Mouse (Mus musculus): ENCODE data around the gene Gnb4. TPM values are rescaled to one million over a fixed set of nuclear protein-coding genes. Genes with fewer than 3 reads are reported as not detected.

The Gnb4 gene
- total and polyA plus RNA-seq, 3 experiments, result 0.38 to 5.0 (median 0.41) TPM

DNA sequence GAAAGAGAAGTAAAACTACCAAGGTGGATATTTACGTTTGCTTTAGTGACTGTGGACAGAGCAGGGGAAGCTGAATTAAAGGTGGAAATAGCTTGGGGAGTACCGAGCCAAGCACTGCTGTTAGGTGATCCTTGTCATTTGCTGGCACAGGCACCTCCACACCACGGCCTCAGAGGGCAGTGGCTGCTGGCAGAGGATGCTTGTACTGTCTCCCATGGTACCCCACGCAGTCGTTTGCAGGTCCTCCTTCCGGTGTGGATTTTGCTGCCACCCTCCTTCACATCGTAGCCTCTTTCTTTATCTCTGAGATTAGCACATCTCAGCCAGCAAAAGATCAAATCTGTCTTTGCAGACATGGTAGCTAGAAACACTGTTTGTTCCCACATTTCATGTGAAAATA is 42.0 kb upstream of the Gnb4 start:
- dilution Hi-C loops (cut with MboI; ENCODE audit: extremely low pct_ligation_motif_present, extremely low pct_unique_long_range_greater_than_20kb, low sequenced_read_pairs) (no loop called here), in situ Hi-C loops (cut with MboI; ENCODE audit: low pct_ligation_motif_present, low pct_unique_long_range_greater_than_20kb, low sequenced_read_pairs) (no loop called here)
- H3K4me3 ChIP-seq (replicated peaks in 1 of 3; ENCODE audit: low read depth in 2 of 3, low read length in 2 of 3, poor library complexity in 1 of 3), result no peak overlapping the region
- no peak overlapping the region for H3K4me2 ChIP-seq (ENCODE audit: insufficient read depth, low read depth, poor library complexity, severe bottlenecking)
- TF ChIP-seq ZC3H11A (IDR thresholded peaks at IDR 0.05; ENCODE audit: low read depth, low read length), result no peak
- TF ChIP-seq MAX (IDR thresholded peaks at IDR 0.05; ENCODE audit: low read length), result no peak
- no peak for TF ChIP-seq ZNF384 (IDR thresholded peaks at IDR 0.05; ENCODE audit: low read depth, low read length)
- no peak for TF ChIP-seq MAFK (IDR thresholded peaks at IDR 0.05; ENCODE audit: insufficient replicate concordance, low read length)
- no peak for TF ChIP-seq PAX5 (IDR thresholded peaks at IDR 0.05; ENCODE audit: low read length)
- no peak for TF ChIP-seq MXI1 (IDR thresholded peaks at IDR 0.05; ENCODE audit: low read depth, low read length)
- TF ChIP-seq KAT2A (IDR thresholded peaks at IDR 0.05; ENCODE audit: insufficient replicate concordance, low read length), result no peak
- TF ChIP-seq MAZ (IDR thresholded peaks at IDR 0.05; ENCODE audit: low read depth, low read length), result no peak
- TF ChIP-seq ZMIZ1 (IDR thresholded peaks at IDR 0.05; ENCODE audit: low read depth, low read length), result no peak
- TF ChIP-seq TBP (conservative IDR thresholded peaks at IDR 0.05; ENCODE audit: low read depth, low read length), result no peak
- no peak for TF ChIP-seq SMC3 (IDR thresholded peaks at IDR 0.05; ENCODE audit: low read depth, low read length)
- no peak for TF ChIP-seq CHD1 (IDR thresholded peaks at IDR 0.05; ENCODE audit: low read depth, low read length)
- no peak for TF ChIP-seq CHD2 (IDR thresholded peaks at IDR 0.05; ENCODE audit: low read length)
- H3K4me1 ChIP-seq (ENCODE audit: control insufficient read depth in 1 of 2, insufficient read depth in 2 of 2), result peaks cover 13 to 20% of the 10 kb centered on the region in 2 experiments
- no peaks in the 10 kb centered on the region for H3K79me2 ChIP-seq (replicated peaks; ENCODE audit: control insufficient read depth, extremely low read depth, insufficient read depth, poor library complexity, severe bottlenecking)
- H3K27me3 ChIP-seq (replicated peaks), result no peaks in the 10 kb centered on the region
- H3K9ac ChIP-seq (ENCODE audit: insufficient read depth, low read depth), result no peak overlapping the region
- H3K27ac ChIP-seq (ENCODE audit: insufficient read depth, low read depth), result no peak overlapping the region
- no peaks in the 10 kb centered on the region for H3K36me3 ChIP-seq (replicated peaks in 1 of 2; ENCODE audit: control insufficient read depth in 1 of 2, insufficient read depth in 1 of 2, low read length in 1 of 2)
- no peak for DNase-seq (ENCODE audit: extremely low read depth)
- no peaks in the 10 kb centered on the region for H3K9me3 ChIP-seq (replicated peaks; ENCODE audit: low read length)

DNA sequence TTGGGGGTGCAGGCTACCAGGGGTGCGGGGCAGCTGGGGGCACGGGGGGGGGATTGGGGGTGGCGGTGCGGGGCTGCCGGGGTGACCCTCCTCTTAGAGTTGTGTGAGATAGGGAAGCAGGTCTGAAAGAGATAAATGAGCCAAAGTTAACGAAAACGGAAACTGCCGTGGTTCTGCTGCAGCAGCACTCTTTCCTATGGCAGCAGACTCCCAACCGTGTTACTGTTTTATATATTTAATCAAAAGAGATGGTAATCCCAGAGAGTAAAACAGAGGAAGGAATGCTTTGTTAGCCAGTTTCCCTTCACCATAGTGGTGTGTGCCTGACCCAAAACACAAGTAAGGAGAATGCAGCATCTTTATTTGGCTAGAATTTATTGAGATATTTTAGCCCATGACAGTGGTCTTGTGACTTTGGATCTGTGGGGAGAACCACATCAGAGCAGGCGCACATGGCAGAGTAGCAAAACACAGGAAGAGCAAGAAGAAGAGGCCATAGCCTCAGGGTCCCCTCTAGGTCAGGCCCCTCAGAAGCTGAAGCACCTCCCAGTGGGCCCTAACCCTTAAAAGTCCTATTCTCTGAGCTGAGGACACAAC is 40.1 kb upstream of the Gnb4 start:
- in situ Hi-C loops (cut with MboI; ENCODE audit: low pct_ligation_motif_present, low pct_unique_long_range_greater_than_20kb, low sequenced_read_pairs), result no loop called here

GRCm38 (mm10) chr3:32655994-32656393 is 39.6 kb upstream of the Gnb4 start:
- no peak overlapping the region for H3K27ac ChIP-seq (ENCODE audit: insufficient read depth, low read depth)
- no peaks in the 10 kb centered on the region for H3K9me3 ChIP-seq (replicated peaks; ENCODE audit: low read length)
- dilution Hi-C loops (cut with MboI; ENCODE audit: extremely low pct_ligation_motif_present, extremely low pct_unique_long_range_greater_than_20kb, low sequenced_read_pairs) (no loop called here), in situ Hi-C loops (cut with MboI; ENCODE audit: low pct_ligation_motif_present, low pct_unique_long_range_greater_than_20kb, low sequenced_read_pairs) (no loop called here)
- H3K9ac ChIP-seq (ENCODE audit: insufficient read depth, low read depth), result no peak overlapping the region
- H3K4me1 ChIP-seq (ENCODE audit: control insufficient read depth in 1 of 2, insufficient read depth in 2 of 2), result peaks cover 13 to 17% of the 10 kb centered on the region in 2 experiments
- DNase-seq (ENCODE audit: extremely low read depth), result no peak
- H3K27me3 ChIP-seq (replicated peaks), result no peaks in the 10 kb centered on the region
- H3K79me2 ChIP-seq (replicated peaks; ENCODE audit: control insufficient read depth, extremely low read depth, insufficient read depth, poor library complexity, severe bottlenecking), result no peaks in the 10 kb centered on the region
- no peak overlapping the region for H3K4me2 ChIP-seq (ENCODE audit: insufficient read depth, low read depth, poor library complexity, severe bottlenecking)
- TF ChIP-seq MEF2A (IDR thresholded peaks at IDR 0.05; ENCODE audit: borderline replicate concordance, low read depth, low read length), result no peak
- H3K36me3 ChIP-seq (replicated peaks in 1 of 2; ENCODE audit: control insufficient read depth in 1 of 2, insufficient read depth in 1 of 2, low read length in 1 of 2), result no peaks in the 10 kb centered on the region
- H3K4me3 ChIP-seq (replicated peaks in 1 of 3; ENCODE audit: low read depth in 2 of 3, low read length in 2 of 3, poor library complexity in 1 of 3), result no peak overlapping the region

More for the DNA sequence above, 40.1 kb upstream of the Gnb4 start:
- Histone ChIP-seq H3K9ac (ENCODE audit: insufficient read depth, low read depth) (no peak overlapping the region), H3K27ac (ENCODE audit: insufficient read depth, low read depth) (no peak overlapping the region), H3K9me3 (replicated peaks; ENCODE audit: low read length) (no peaks in the 10 kb centered on the region), H3K79me2 (replicated peaks; ENCODE audit: control insufficient read depth, extremely low read depth, insufficient read depth, poor library complexity, severe bottlenecking) (no peaks in the 10 kb centered on the region), H3K27me3 (replicated peaks) (no peaks in the 10 kb centered on the region), H3K4me2 (ENCODE audit: insufficient read depth, low read depth, poor library complexity, severe bottlenecking) (no peak overlapping the region), H3K4me3 (replicated peaks in 1 of 3; ENCODE audit: low read depth in 2 of 3, low read length in 2 of 3, poor library complexity in 1 of 3) (no peak overlapping the region), H3K4me1 (ENCODE audit: control insufficient read depth in 1 of 2, insufficient read depth in 2 of 2) (peaks cover 13 to 20% of the 10 kb centered on the region in 2 experiments), H3K36me3 (replicated peaks in 1 of 2; ENCODE audit: control insufficient read depth in 1 of 2, insufficient read depth in 1 of 2, low read length in 1 of 2) (no peaks in the 10 kb centered on the region)
- DNase-seq (ENCODE audit: extremely low read depth), result no peak
- TF ChIP-seq MAFK (IDR thresholded peaks at IDR 0.05; ENCODE audit: insufficient replicate concordance, low read length), result no peak
- no peak for TF ChIP-seq UBTF (IDR thresholded peaks at IDR 0.05; ENCODE audit: low read depth, low read length)
- dilution Hi-C loops (cut with MboI; ENCODE audit: extremely low pct_ligation_motif_present, extremely low pct_unique_long_range_greater_than_20kb, low sequenced_read_pairs), result no loop called here

Data from CH12.LX (cell line).